Mouse (Mus musculus): ENCODE measurements around the gene Thop1.
"Not testable (repeated sequence)": the region's sequence is repeated elsewhere in the genome, so short reads cannot be mapped to it uniquely, and the experiment has no call there.

The Thop1 gene

GRCm38 (mm10) chr10:81057406-81058130, 12.3 kb upstream of the Thop1 start:
- no peak for DNase-seq (ENCODE audit: low spot score in 2 of 2)

- DNase-seq (ENCODE audit: low spot score in 2 of 2): no peak
Measured at GRCm38 (mm10) chr10:81058896-81059295, 10.9 kb upstream of the Thop1 start.

- peak; percentile 97 to 99 for DNase-seq (ENCODE audit: low spot score in 2 of 2)
Measured at GRCm38 (mm10) chr10:81059603-81060543, 10.0 kb upstream of the Thop1 start, which contains the start of gene Sgta. TSS of gene Sgta (minus strand) at chr10:81060181.

GRCm38 (mm10) chr10:81062710-81063109, 7.1 kb upstream of the Thop1 start:
- no peak for DNase-seq (ENCODE audit: low spot score in 2 of 2)

- not testable (repeated sequence) for DNase-seq (ENCODE audit: low spot score in 2 of 2)
Measured at GRCm38 (mm10) chr10:81064519-81064918, 5.3 kb upstream of the Thop1 start.

- no peak for DNase-seq (ENCODE audit: low spot score in 2 of 2)
Measured at GRCm38 (mm10) chr10:81068706-81069105, 1.1 kb upstream of the Thop1 start.

GRCm38 (mm10) chr10:81072290-81072689, 2.5 kb downstream of the Thop1 start:
- DNase-seq (ENCODE audit: low spot score in 2 of 2): no peak

- no peak for DNase-seq (ENCODE audit: low spot score in 2 of 2)
Measured at GRCm38 (mm10) chr10:81073464-81073863, 3.6 kb downstream of the Thop1 start.

- no peak for DNase-seq (ENCODE audit: low spot score in 2 of 2)
Measured at GRCm38 (mm10) chr10:81075734-81076133, 5.9 kb downstream of the Thop1 start.

- no peak for DNase-seq (ENCODE audit: low spot score in 2 of 2)
Measured at GRCm38 (mm10) chr10:81076356-81076755, 6.5 kb downstream of the Thop1 start.

- no peak for DNase-seq (ENCODE audit: low spot score in 2 of 2)
Measured at GRCm38 (mm10) chr10:81077916-81078315, 8.1 kb downstream of the Thop1 start.

- no peak for DNase-seq (ENCODE audit: low spot score in 2 of 2)
Measured at GRCm38 (mm10) chr10:81080008-81080655, 10.3 kb downstream of the Thop1 start.

GRCm38 (mm10) chr10:81082168-81082960, 12.5 kb downstream of the Thop1 start:
- DNase-seq (ENCODE audit: low spot score in 2 of 2): peak; percentile 53 to 77

GRCm38 (mm10) chr10:81087021-81087420, 17.2 kb downstream of the Thop1 start:
- DNase-seq (ENCODE audit: low spot score in 2 of 2): peak in 1 of 2 experiments; percentile 36

GRCm38 (mm10) chr10:81089216-81089615, 19.4 kb downstream of the Thop1 start:
- DNase-seq (ENCODE audit: low spot score in 2 of 2): no peak

- no peak for DNase-seq (ENCODE audit: low spot score in 2 of 2)
Measured at GRCm38 (mm10) chr10:81090621-81091020, 20.8 kb downstream of the Thop1 start.

- DNase-seq (ENCODE audit: low spot score in 2 of 2): no peak
Measured at GRCm38 (mm10) chr10:81092465-81093250, 22.8 kb downstream of the Thop1 start.

- no peak for DNase-seq (ENCODE audit: low spot score in 2 of 2)
Measured at GRCm38 (mm10) chr10:81094931-81095678, 25.3 kb downstream of the Thop1 start.

GRCm38 (mm10) chr10:81105565-81106112, 35.8 kb downstream of the Thop1 start, which contains the start of gene Map2k2:
TSS of gene Map2k2 (plus strand) at chr10:81105915.
- peak; percentile 97 to 98 for DNase-seq (ENCODE audit: low spot score in 2 of 2)
